Mouse (Mus musculus): Measurements from ENCODE around the gene Sdf2. TPM values are rescaled to one million over a fixed set of nuclear protein-coding genes. Genes with fewer than 3 reads are reported as not detected.

The Sdf2 gene
- polyA plus RNA-seq, 1 experiment from 2014 or later: 118 TPM

- ChIA-PET CTCF (interaction anchor here (1.2 kb wide), 1 partner anchor 10 kb away, joined by 3 read pairs; no protein-coding TSS in a partner anchor), POLR2A (no interaction called here)
- TF ChIP-seq CTCF (IDR thresholded peaks at IDR 0.05): no peak
- ATAC-seq: no peak
- no peaks in the 10 kb centered on the region for H3K27me3 ChIP-seq
- no peak for DNase-seq (ENCODE audit: low read depth, low spot score)
- in situ Hi-C loops (cut with MboI; ENCODE audit: low pct_unique_long_range_greater_than_20kb): no loop called here
These were observed 29.7 kb upstream of the Sdf2 start for GRCm38 (mm10) chr11:78215709-78216317.

GRCm38 (mm10) chr11:78223586-78223985 is 22.0 kb upstream of the Sdf2 start:
- in situ Hi-C loops (cut with MboI; ENCODE audit: low pct_unique_long_range_greater_than_20kb): no loop called here
- H3K27me3 ChIP-seq: no peaks in the 10 kb centered on the region
- ATAC-seq (no peak), DNase-seq (ENCODE audit: low read depth, low spot score) (no peak)
- no peak for TF ChIP-seq CTCF (IDR thresholded peaks at IDR 0.05)
- ChIA-PET CTCF (interaction anchor here (1.4 to 2.3 kb wide), 2 partner anchors 11 to 14 kb away, joined by 3 to 5 read pairs; no protein-coding TSS in a partner anchor), POLR2A (interaction anchor here (1.3 kb wide), 1 partner anchor 13 kb away, joined by 5 read pairs; no protein-coding TSS in a partner anchor)

GRCm38 (mm10) chr11:78231518-78231917 is 14.0 kb upstream of the Sdf2 start:
- TF ChIP-seq CTCF (IDR thresholded peaks at IDR 0.05): no peak
- ChIA-PET CTCF (no interaction called here), POLR2A (no interaction called here)
- DNase-seq (ENCODE audit: low read depth, low spot score): no peak
- no peaks in the 10 kb centered on the region for H3K27me3 ChIP-seq
- in situ Hi-C loops (cut with MboI; ENCODE audit: low pct_unique_long_range_greater_than_20kb): no loop called here
- ATAC-seq: no peak

GRCm38 (mm10) chr11:78240193-78240857 is 5.2 kb upstream of the Sdf2 start:
- TF ChIP-seq CTCF (IDR thresholded peaks at IDR 0.05): no peak
- ChIA-PET POLR2A (no interaction called here), CTCF (interaction anchor here (1.0 kb wide), 1 partner anchor 12 kb away, joined by 3 read pairs; no protein-coding TSS in a partner anchor)
- in situ Hi-C loops (cut with MboI; ENCODE audit: low pct_unique_long_range_greater_than_20kb): no loop called here
- no peak for DNase-seq (ENCODE audit: low read depth, low spot score)
- ATAC-seq: no peak
- no peaks in the 10 kb centered on the region for H3K27me3 ChIP-seq

GRCm38 (mm10) chr11:78245261-78245626 is 302 bp upstream of the Sdf2 start:
- ChIA-PET POLR2A (interaction anchor here (0.5 to 1.5 kb wide), 7 partner anchors 11 to 131 kb away, joined by 3 to 4 read pairs (median 3); no protein-coding TSS in a partner anchor), CTCF (no interaction called here)
- TF ChIP-seq CTCF (IDR thresholded peaks at IDR 0.05): no peak
- ATAC-seq: peak; percentile 14
- in situ Hi-C loops (cut with MboI; ENCODE audit: low pct_unique_long_range_greater_than_20kb): no loop called here
- DNase-seq (ENCODE audit: low read depth, low spot score): no peak
- H3K27me3 ChIP-seq: no peaks in the 10 kb centered on the region

- in situ Hi-C loops (cut with MboI; ENCODE audit: low pct_unique_long_range_greater_than_20kb): no loop called here
- ATAC-seq (no peak), DNase-seq (ENCODE audit: low read depth, low spot score) (no peak)
- ChIA-PET CTCF (interaction anchor here (1.2 kb wide), 1 partner anchor 33 kb away, joined by 3 read pairs; no protein-coding TSS in a partner anchor), POLR2A (interaction anchor here (0.8 to 1.5 kb wide), 3 partner anchors 13 to 21 kb away, joined by 3 to 4 read pairs (median 4); no protein-coding TSS in a partner anchor)
- H3K27me3 ChIP-seq: no peaks in the 10 kb centered on the region
- no peak for TF ChIP-seq CTCF (IDR thresholded peaks at IDR 0.05)
These were observed 919 bp downstream of the Sdf2 start for GRCm38 (mm10) chr11:78246318-78247011.

GRCm38 (mm10) chr11:78247012-78247348 is 1.4 kb downstream of the Sdf2 start:
- DNase-seq (ENCODE audit: low read depth, low spot score): no peak
- ATAC-seq: no peak
- CTCF ChIA-PET: interaction anchor here (1.2 kb wide), 1 partner anchor 33 kb away, joined by 3 read pairs; no protein-coding TSS in a partner anchor
- TF ChIP-seq CTCF (IDR thresholded peaks at IDR 0.05): no peak
- in situ Hi-C loops (cut with MboI; ENCODE audit: low pct_unique_long_range_greater_than_20kb): no loop called here
- H3K27me3 ChIP-seq: no peaks in the 10 kb centered on the region
- POLR2A ChIA-PET: interaction anchor here (1.5 kb wide), 1 partner anchor 14 kb away, joined by 4 read pairs; no protein-coding TSS in a partner anchor

GRCm38 (mm10) chr11:78247727-78248140 is 2.2 kb downstream of the Sdf2 start:
- no peaks in the 10 kb centered on the region for H3K27me3 ChIP-seq
- ChIA-PET CTCF (no interaction called here), POLR2A (no interaction called here)
- in situ Hi-C loops (cut with MboI; ENCODE audit: low pct_unique_long_range_greater_than_20kb): no loop called here
- DNase-seq (ENCODE audit: low read depth, low spot score): no peak
- ATAC-seq: no peak
- TF ChIP-seq CTCF (IDR thresholded peaks at IDR 0.05): no peak

GRCm38 (mm10) chr11:78256618-78257017 is 11.1 kb downstream of the Sdf2 start:
- in situ Hi-C loops (cut with MboI; ENCODE audit: low pct_unique_long_range_greater_than_20kb): no loop called here
- peak; percentile 37 for TF ChIP-seq CTCF (IDR thresholded peaks at IDR 0.05)
- ChIA-PET POLR2A (interaction anchor here (0.7 kb wide), 1 partner anchor 11 kb away, joined by 3 read pairs; the partner anchor contains the start of genes Sdf2 and Supt6), CTCF (no interaction called here)
- H3K27me3 ChIP-seq: no peaks in the 10 kb centered on the region
- DNase-seq (ENCODE audit: low read depth, low spot score) (no peak), ATAC-seq (no peak)

GRCm38 (mm10) chr11:78260489-78261258 is 15.1 kb downstream of the Sdf2 start:
- in situ Hi-C loops (cut with MboI; ENCODE audit: low pct_unique_long_range_greater_than_20kb): no loop called here
- DNase-seq (ENCODE audit: low read depth, low spot score): no peak
- no peak for TF ChIP-seq CTCF (IDR thresholded peaks at IDR 0.05)
- ATAC-seq: no peak
- H3K27me3 ChIP-seq: no peaks in the 10 kb centered on the region
- ChIA-PET CTCF (no interaction called here), POLR2A (no interaction called here)

Data from Patski (cell line).